Mouse (Mus musculus) ES-E14 (cell line): Measurements from ENCODE around the gene Gstm2. TPM values are rescaled to one million over a fixed set of nuclear protein-coding genes. Genes with fewer than 3 reads are reported as not detected.

Experiments used
- DNase-seq: peaks from one replicate; pipeline ENCODE4 v3.0.0-alpha.2; 2013; ENCODE audit warnings: low read depth, low spot score
- H3K27ac ChIP-seq: 2 replicates; pipeline ENCODE4 v1.5.1; 2012; ENCODE audit warnings: low read depth, mild to moderate bottlenecking, low read length, moderate library complexity, mixed read lengths; ENCODE audit not compliant: poor library complexity, insufficient read depth, severe bottlenecking
- H3K36me3 ChIP-seq: 2 replicates; pipeline ENCODE4 v1.6.1; 2012; ENCODE audit warnings: mild to moderate bottlenecking, low read length, moderate library complexity, mixed read lengths; ENCODE audit not compliant: control insufficient read depth, poor library complexity, insufficient read depth, severe bottlenecking
- H3K4me1 ChIP-seq, 2 experiments: fragments of 150-350 bp in 1 of 2; sonication (generic) in 1 of 2; 2 replicates each; pipeline ENCODE4 v1.6.1; 2012; ENCODE audit warnings: low read length in 2 of 2, mild to moderate bottlenecking in 1 of 2, mixed read lengths in 1 of 2; ENCODE audit not compliant: control insufficient read depth in 2 of 2, insufficient read depth in 2 of 2, poor library complexity in 1 of 2
- H3K4me3 ChIP-seq, 2 experiments: fragments of 150-350 bp in 1 of 2; sonication (generic) in 1 of 2; 2 replicates each; pipeline ENCODE4 v1.5.1; 2012; ENCODE audit warnings: low read length in 2 of 2, low read depth in 1 of 2, mild to moderate bottlenecking in 1 of 2, mixed read lengths in 1 of 2; ENCODE audit not compliant: insufficient read depth in 1 of 2, poor library complexity in 1 of 2, severe bottlenecking in 1 of 2
- H3K9ac ChIP-seq: 2 replicates; pipeline ENCODE4 v1.6.1; 2012; ENCODE audit warnings: low read depth, mild to moderate bottlenecking, low read length, mixed read lengths; ENCODE audit not compliant: poor library complexity, insufficient read depth, severe bottlenecking
- H3K9me3 ChIP-seq: fragments of 150-350 bp; sonication (generic); 2 replicates; pipeline ENCODE4 v1.6.1; 2012; ENCODE audit warnings: low read depth, mild to moderate bottlenecking, low read length; ENCODE audit not compliant: control insufficient read depth, insufficient read depth
- CHD2 ChIP-seq: IDR thresholded peaks from 2 replicates; pipeline ENCODE4 v1.6.1; 2014; ENCODE audit warnings: mild to moderate bottlenecking, low read depth, low read length, inconsistent platforms
- HCFC1 ChIP-seq: IDR thresholded peaks from 2 replicates; pipeline ENCODE4 v1.6.1; 2012; ENCODE audit warnings: low read length, inconsistent platforms, borderline replicate concordance; ENCODE audit not compliant: insufficient read depth
- MAFK ChIP-seq: IDR thresholded peaks from 2 replicates; pipeline ENCODE4 v1.6.1; 2014; ENCODE audit warnings: mild to moderate bottlenecking, low read depth, low read length, inconsistent platforms; ENCODE audit not compliant: insufficient read depth
- ZC3H11A ChIP-seq: IDR thresholded peaks from 2 replicates; pipeline ENCODE4 v1.6.1; 2012; ENCODE audit warnings: low read depth, mild to moderate bottlenecking, inconsistent platforms, low read length, borderline replicate concordance
- ZNF384 ChIP-seq: IDR thresholded peaks from 2 replicates; pipeline ENCODE4 v1.6.1; 2012; ENCODE audit warnings: low read depth, low read length, inconsistent platforms
- in situ Hi-C, 2 experiments: fragments of 600-800 bp; cut with MboI; formaldehyde crosslinking; loops; one replicate each; pipeline ENCODE4 v1.15.1; 2025; ENCODE audit warnings: low sequenced_read_pairs in 2 of 2, inconsistent platforms in 1 of 2; ENCODE audit not compliant: unreplicated experiment in 2 of 2
- total RNA-seq: library from RNA; depleted of rRNA; stranded (reverse); fragments of 300-350 nt; gene quantifications from 2 replicates; pipeline ENCODE4 v1.2.3, GENCODE M21; 2012

Gstm2 gene
- total RNA-seq, 1 experiment = 9.1 TPM

DNA sequence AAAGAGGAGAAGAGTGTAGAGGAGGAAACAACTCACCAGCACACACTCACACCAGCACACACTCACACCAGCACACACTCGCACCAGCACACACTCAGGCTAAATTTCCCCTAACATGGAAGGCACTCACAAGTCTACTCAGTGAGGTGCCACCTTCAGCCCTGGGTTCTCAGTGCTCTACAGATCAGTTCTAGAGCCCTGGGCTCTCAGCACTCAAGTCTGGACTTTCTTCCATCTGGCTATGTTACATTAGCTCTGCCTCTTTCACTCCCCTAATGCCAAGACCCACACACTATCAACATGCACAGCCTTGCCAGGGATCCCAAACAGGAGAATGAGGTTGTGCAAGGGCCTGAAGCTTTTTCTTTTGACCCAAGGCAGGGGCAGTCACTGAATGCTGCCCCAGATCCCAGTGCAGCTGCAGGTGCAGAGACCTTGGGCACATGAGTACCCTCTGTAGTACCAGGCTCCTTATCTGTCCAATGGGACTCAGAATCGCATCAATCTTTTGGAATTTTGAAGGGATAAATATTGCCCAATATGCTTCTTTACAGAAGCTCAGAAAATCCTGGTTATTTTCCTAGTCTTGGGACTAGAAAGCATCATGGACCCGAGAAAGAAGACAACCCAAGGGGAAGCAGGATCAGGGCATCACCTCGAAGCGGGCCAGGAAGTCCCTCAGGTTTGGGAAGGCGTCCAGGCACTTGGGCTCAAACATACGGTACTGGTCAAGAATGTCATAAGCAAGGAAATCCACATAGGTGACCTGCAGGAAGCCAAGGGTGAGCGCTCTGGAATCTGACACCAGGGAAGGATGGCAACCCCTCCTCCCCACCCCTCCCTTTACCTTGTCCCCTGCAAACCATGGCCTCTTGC, 28.1 kb upstream of the Gstm2 start:
- no peak overlapping the region for H3K4me3 ChIP-seq
- no peak for DNase-seq
- in situ Hi-C loops = no loop called here

DNA sequence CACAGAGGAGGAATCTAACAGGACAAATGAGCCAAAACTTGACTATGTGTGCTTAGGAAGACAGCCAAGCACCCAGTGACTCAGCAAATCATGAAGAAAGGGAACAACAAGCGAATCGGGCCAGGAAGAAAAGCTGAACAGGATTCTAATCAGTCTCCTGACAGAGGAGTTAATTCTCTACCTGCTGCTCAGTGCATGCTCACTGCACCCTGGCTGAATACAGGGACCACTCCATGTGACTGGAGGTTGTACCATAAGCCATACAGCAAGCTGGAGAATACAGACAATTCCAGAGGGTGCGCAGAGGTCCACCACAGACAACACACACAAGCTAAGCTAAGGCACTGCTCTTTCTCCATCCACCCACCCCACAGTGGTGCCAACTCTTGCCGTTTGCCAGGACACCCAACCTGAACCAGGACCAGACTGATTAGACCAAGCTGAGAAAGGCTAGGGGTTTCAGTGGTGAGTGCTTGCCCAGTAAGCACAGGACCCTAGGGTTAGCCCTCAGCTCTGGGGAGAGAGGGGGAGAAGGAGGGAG, 27.1 kb upstream of the Gstm2 start:
- Histone ChIP-seq H3K9me3 (no peaks in the 10 kb centered on the region), H3K36me3 (no peaks in the 10 kb centered on the region; the same call in 1 of the 2 replicates), H3K4me1 (peaks cover 6 to 12% of the 10 kb centered on the region in 2 experiments; a peak in 2 of 4 replicates), H3K9ac (no peak overlapping the region), H3K4me3 (no peak overlapping the region), H3K27ac (no peak overlapping the region)
- TF ChIP-seq CHD2 (no peak), MAFK (peak; percentile 58; the same call in 1 of the 2 replicates)
- DNase-seq = no peak
- in situ Hi-C loops = no loop called here

More for the DNA sequence above, 28.1 kb upstream of the Gstm2 start:
- no peaks in the 10 kb centered on the region; the same call in 1 of the 2 replicates for H3K36me3 ChIP-seq
- TF ChIP-seq MAFK = no peak
- no peaks in the 10 kb centered on the region for H3K9me3 ChIP-seq
- H3K27ac ChIP-seq = no peak overlapping the region
- peaks cover 6 to 12% of the 10 kb centered on the region in 2 experiments; a peak in 2 of 4 replicates for H3K4me1 ChIP-seq
- no peak overlapping the region for H3K9ac ChIP-seq

DNA sequence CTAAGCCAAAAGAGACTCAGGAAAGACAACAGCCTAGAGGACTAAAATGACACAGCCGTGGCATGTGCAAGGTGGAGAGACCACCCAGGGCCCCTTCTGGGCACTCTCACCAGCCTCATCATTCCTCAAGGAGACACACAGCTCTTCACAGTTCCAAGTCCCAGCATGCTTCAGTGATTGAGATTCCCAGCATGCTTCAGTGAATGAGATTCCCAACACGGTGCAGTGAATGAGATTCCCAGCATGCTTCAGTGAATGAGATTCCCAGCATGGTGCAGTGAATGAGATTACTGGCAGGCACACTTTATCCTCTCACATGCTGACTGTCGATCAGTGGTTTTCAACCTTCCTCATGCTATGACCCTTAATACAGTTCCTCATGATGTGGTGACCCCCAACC, 25.3 kb upstream of the Gstm2 start:
- Histone ChIP-seq H3K4me3 (no peak overlapping the region), H3K9ac (no peak overlapping the region), H3K36me3 (no peaks in the 10 kb centered on the region; the same call in 1 of the 2 replicates), H3K4me1 (peaks cover 2 to 12% of the 10 kb centered on the region in 2 experiments; a peak in 1 of 4 replicates), H3K27ac (no peak overlapping the region), H3K9me3 (no peaks in the 10 kb centered on the region)
- no peak for DNase-seq
- no peak for TF ChIP-seq CHD2
- TF ChIP-seq HCFC1 = no peak
- TF ChIP-seq ZNF384 = no peak
- TF ChIP-seq MAFK = no peak
- no peak for TF ChIP-seq ZC3H11A
- in situ Hi-C loops = no loop called here

DNA sequence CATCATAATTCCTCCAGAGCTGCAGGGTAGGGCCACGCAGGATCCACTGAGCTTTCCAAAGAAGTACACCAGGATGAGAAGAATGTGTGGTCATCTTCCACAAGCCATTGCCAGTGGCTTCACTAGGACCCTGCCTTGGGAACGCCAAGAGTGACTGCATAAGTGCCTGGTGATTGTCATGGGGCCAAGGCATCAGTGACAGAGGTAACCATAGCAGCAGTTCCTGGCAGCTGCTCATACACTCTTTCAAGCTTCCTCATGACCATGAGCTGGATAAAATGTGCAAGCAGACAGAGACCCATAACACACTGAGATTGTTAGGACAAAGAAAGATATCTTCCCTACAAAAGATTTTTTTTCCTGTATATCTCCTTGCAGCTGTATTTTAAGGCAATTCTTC, 24.0 kb upstream of the Gstm2 start:
- no peak for DNase-seq

More for the DNA sequence above, 24.0 kb upstream of the Gstm2 start:
- H3K9ac ChIP-seq = no peak overlapping the region
- peaks cover 2 to 12% of the 10 kb centered on the region in 2 experiments; a peak in 1 of 4 replicates for H3K4me1 ChIP-seq
- no peak overlapping the region for H3K27ac ChIP-seq
- no peaks in the 10 kb centered on the region for H3K9me3 ChIP-seq
- no peak overlapping the region for H3K4me3 ChIP-seq
- no peaks in the 10 kb centered on the region; the same call in 1 of the 2 replicates for H3K36me3 ChIP-seq
- TF ChIP-seq ZNF384 (no peak), HCFC1 (no peak), ZC3H11A (no peak), CHD2 (no peak), MAFK (no peak)
- in situ Hi-C loops = no loop called here
